In genomic region chr4:48697302-48697701, GRCm38 (mm10) we compare ENCODE assay signal across 28 mouse cellular contexts. TPM values are rescaled to one million over a fixed set of nuclear protein-coding genes. Genes with fewer than 3 reads are reported as not detected.
A peak's percentile ranks its signal among the peaks of the same experiment; 100 is the strongest.
DNase-seq lines count a peak whose midpoint lies in the region; ATAC-seq and TF ChIP-seq lines count a peak whose summit lies in the region.
"Had no signal": no experiment of that assay in that cellular context is flagged by ENCODE, and none has a peak within 500 bp of the region (broad histone marks: within the 10 kb centered on the region; RNA-seq: fewer than 3 reads in every experiment).

No protein-coding gene starts in this region.

- no peak for TF ChIP-seq EP300 in stomach, postnatal 0 days (optimal IDR thresholded peaks at IDR 0.05)

- H3K9me3 ChIP-seq in kidney, embryonic 14.5 days (ENCODE audit: control insufficient read depth, low read length) = no peaks in the 10 kb centered on the region
- no peaks in the 10 kb centered on the region for H3K9me3 ChIP-seq in stomach, embryonic 14.5 days (ENCODE audit: control insufficient read depth, low read depth, low read length)
- no peaks in the 10 kb centered on the region for H3K9me3 ChIP-seq in stomach, postnatal 0 days (ENCODE audit: control insufficient read depth, low read length)
- H3K9me3 ChIP-seq: forebrain, embryonic 13.5 days; hindbrain, embryonic 13.5 days; limb, embryonic 10.5 days; limb, embryonic 15.5 days; lung, embryonic 15.5 days; midbrain, embryonic 15.5 days had no signal

- no peak overlapping the region for H3K4me2 ChIP-seq in kidney, embryonic 14.5 days (replicated peaks; ENCODE audit: low read depth, low read length)
- H3K4me2 ChIP-seq in stomach, embryonic 14.5 days (replicated peaks; ENCODE audit: low read depth, low read length) = no peak overlapping the region
- no peak overlapping the region for H3K4me2 ChIP-seq in stomach, postnatal 0 days (replicated peaks; ENCODE audit: low read depth)
- H3K4me2 ChIP-seq: forebrain, embryonic 13.5 days; heart, embryonic 11.5 days; hindbrain, embryonic 13.5 days; limb, embryonic 15.5 days; lung, embryonic 15.5 days; midbrain, embryonic 15.5 days had no signal

- H3K27ac ChIP-seq in kidney, embryonic 14.5 days (ENCODE audit: low read depth, low read length) = no peak overlapping the region
- H3K27ac ChIP-seq in stomach, embryonic 14.5 days (ENCODE audit: low read length) = no peak overlapping the region
- no peak overlapping the region for H3K27ac ChIP-seq in stomach, postnatal 0 days (replicated peaks)
- H3K27ac ChIP-seq: forebrain, embryonic 13.5 days; hindbrain, embryonic 13.5 days; limb, embryonic 10.5 days; limb, embryonic 15.5 days; liver, embryonic 14.5 days; lung, embryonic 15.5 days; midbrain, embryonic 15.5 days had no signal

- no peak overlapping the region for H3K9ac ChIP-seq in kidney, embryonic 14.5 days (ENCODE audit: low read depth, low read length)
- no peak overlapping the region for H3K9ac ChIP-seq in stomach, embryonic 14.5 days (replicated peaks; ENCODE audit: low read depth, low read length)
- H3K9ac ChIP-seq in stomach, postnatal 0 days (ENCODE audit: low read length) = no peak overlapping the region
- H3K9ac ChIP-seq: forebrain, embryonic 13.5 days; hindbrain, embryonic 13.5 days; limb, embryonic 15.5 days; liver, embryonic 14.5 days; lung, embryonic 15.5 days; midbrain, embryonic 15.5 days had no signal

- H3K27me3 ChIP-seq in kidney, embryonic 14.5 days (ENCODE audit: control insufficient read depth, insufficient read depth, low read length) = no peaks in the 10 kb centered on the region
- H3K27me3 ChIP-seq in stomach, embryonic 14.5 days (ENCODE audit: control insufficient read depth, insufficient read depth, low read length) = no peaks in the 10 kb centered on the region
- H3K27me3 ChIP-seq in stomach, postnatal 0 days (ENCODE audit: control insufficient read depth, insufficient read depth, low read length) = no peaks in the 10 kb centered on the region
- H3K27me3 ChIP-seq: CH12.LX; forebrain, embryonic 13.5 days; hindbrain, embryonic 13.5 days; limb, embryonic 15.5 days; lung, embryonic 15.5 days; midbrain, embryonic 15.5 days had no signal

- no peak for TF ChIP-seq CTCF in stomach, postnatal 0 days (IDR thresholded peaks at IDR 0.05; ENCODE audit: low read depth)

- no peak overlapping the region for H3K4me3 ChIP-seq in kidney, embryonic 14.5 days (ENCODE audit: low read length)
- H3K4me3 ChIP-seq in stomach, embryonic 14.5 days (ENCODE audit: low read depth, low read length) = no peak overlapping the region
- H3K4me3 ChIP-seq in stomach, postnatal 0 days (ENCODE audit: low read depth, low read length) = no peak overlapping the region
- H3K4me3 ChIP-seq: forebrain, embryonic 13.5 days; hindbrain, embryonic 13.5 days; limb, embryonic 10.5 days; limb, embryonic 15.5 days; lung, embryonic 15.5 days; midbrain, embryonic 15.5 days had no signal

- peak; percentile 43; the same call in 1 of the 2 replicates for ATAC-seq in kidney, embryonic 14.5 days (ENCODE audit: low FRiP score, low TSS enrichment)
- peak; percentile 77 for ATAC-seq in stomach, embryonic 14.5 days (ENCODE audit: insufficient number of reproducible peaks, insufficient read depth, low FRiP score, low read depth)
- ATAC-seq in stomach, postnatal 0 days (ENCODE audit: low FRiP score, low TSS enrichment) = no peak
- ATAC-seq: forebrain, embryonic 13.5 days; midbrain, embryonic 15.5 days; Patski had no signal

- H3K36me3 ChIP-seq in kidney, embryonic 14.5 days (ENCODE audit: control insufficient read depth, insufficient read depth, low read length) = no peaks in the 10 kb centered on the region
- H3K36me3 ChIP-seq in stomach, embryonic 14.5 days (ENCODE audit: control insufficient read depth, insufficient read depth, low read length) = no peaks in the 10 kb centered on the region
- H3K36me3 ChIP-seq in stomach, postnatal 0 days (ENCODE audit: control insufficient read depth, insufficient read depth, low read length) = no peaks in the 10 kb centered on the region
- H3K36me3 ChIP-seq: hindbrain, embryonic 13.5 days; limb, embryonic 10.5 days; limb, embryonic 15.5 days; lung, embryonic 15.5 days; midbrain, embryonic 15.5 days had no signal

- 62% methylated on average over 11 of the region's 11 CpGs for WGBS in kidney, embryonic 14.5 days
- 48% methylated on average over 11 of the region's 11 CpGs for WGBS in stomach, embryonic 14.5 days
- 46% methylated on average over 11 of the region's 11 CpGs for WGBS in stomach, postnatal 0 days

- peaks cover 4% of the 10 kb centered on the region; the same call in 1 of the 2 replicates for H3K4me1 ChIP-seq in kidney, embryonic 14.5 days (ENCODE audit: control insufficient read depth, insufficient read depth, low read length)
- no peaks in the 10 kb centered on the region for H3K4me1 ChIP-seq in stomach, embryonic 14.5 days (ENCODE audit: control insufficient read depth, insufficient read depth, low read length)
- no peaks in the 10 kb centered on the region for H3K4me1 ChIP-seq in stomach, postnatal 0 days (replicated peaks; ENCODE audit: control insufficient read depth, insufficient read depth)

- DNase-seq in embryo, embryonic 10 days (ENCODE audit: low spot score) = peak; percentile 44
- no peak for DNase-seq in embryo, embryonic 9.5 days (ENCODE audit: extremely low spot score)
- DNase-seq in kidney, adult 9 months = no peak
- DNase-seq in stomach, postnatal 0 days (ENCODE audit: low spot score) = no peak
- no peak for DNase-seq in adipocyte (ENCODE audit: low spot score)
- DNase-seq in spleen, postnatal 36 days (ENCODE audit: low spot score in 2 of 2) = no peak
- DNase-seq: adrenal gland, postnatal 25 days; cerebellum, adult 11-12 months; cerebellum, adult 9-11 months; gastrocnemius, postnatal 25 days; heart, adult 18-20 months; heart, postnatal 4 days; kidney, adult 8-10 months; kidney, postnatal 14 days; layer of hippocampus, adult 9-11 months; spleen, adult 18-20 months had no signal

RNA-seq across cellular contexts. Expression of gene Cavin4, which starts 34.0 kb away (rescaled TPM):
- 0.60 and 1.2 TPM in 2 replicates for polyA plus RNA-seq in kidney, embryonic 14.5 days (2014; fragmentation: Nextera tagmentation; extraction: Ambion mirVana)
- polyA plus RNA-seq in stomach, embryonic 14.5 days (2014; fragmentation: Nextera tagmentation; extraction: Ambion mirVana) = 0.78 and 1.4 TPM in 2 replicates
- 0.39 and 0.40 TPM in 2 replicates for polyA plus RNA-seq in stomach, postnatal 0 days (2015; fragmentation: Nextera tagmentation; extraction: Ambion mirVana)
